Mouse (Mus musculus) heart, postnatal 0 days (tissue): ENCODE measurements around the gene Sez6.

ENCODE experiments used
- CTCF ChIP-seq: IDR thresholded peaks from 2 replicates; pipeline ENCODE4 v1.5.1; 2016; ENCODE audit warnings: antibody characterized with exemption, control low read depth, low read depth
- EP300 ChIP-seq: IDR thresholded peaks from 2 replicates; pipeline ENCODE4 v1.6.1; 2016; ENCODE audit warnings: antibody characterized with exemption, low read depth

- TF ChIP-seq CTCF (no peak), EP300 (no peak)
Measured at GRCm38 (mm10) chr11:77908468-77908867, 22.1 kb upstream of the Sez6 start.
